Mouse (Mus musculus) bone marrow, adult 2 months (tissue): ENCODE measurements at regions not wholly inside any gene's neighbourhood (a gene's known extent, or its start where the extent isn't known, plus 50 kb on each side); places are given as distances from the start of the nearest gene placed in this dataset.

ENCODE experiments used
- CTCF ChIP-seq: fragments of 200-500 bp; IDR thresholded peaks from 2 replicates; pipeline ENCODE4 v1.5.1; 2011; ENCODE audit warnings: low read length, control low read depth; ENCODE audit not compliant: control insufficient read depth, insufficient read depth
- POLR2A ChIP-seq: fragments of 200-500 bp; IDR thresholded peaks from 2 replicates; pipeline ENCODE4 v1.6.1; 2011; ENCODE audit warnings: low read depth, mild to moderate bottlenecking, control low read depth, low read length, borderline replicate concordance; ENCODE audit not compliant: control insufficient read depth

DNA sequence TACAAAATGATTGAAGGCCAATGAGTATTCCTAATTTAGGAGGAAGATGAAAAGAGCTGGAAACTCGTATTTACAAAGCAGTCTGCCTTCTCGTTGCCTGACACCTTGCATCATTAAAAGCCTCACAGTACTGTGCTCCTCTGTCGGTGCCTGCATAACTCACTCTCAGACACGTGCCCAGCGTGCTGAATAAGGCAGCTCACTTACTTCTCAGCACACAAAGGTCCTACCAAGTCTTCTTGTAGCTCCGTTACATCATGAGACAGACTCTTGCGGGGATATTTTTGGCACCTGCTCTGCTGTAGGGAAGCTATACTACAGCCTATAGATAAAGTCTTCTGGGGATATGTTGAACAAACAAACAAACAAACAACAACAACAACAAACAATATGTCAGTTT, 400.0 kb upstream of the Atp11b start:
- TF ChIP-seq CTCF (no peak), POLR2A (no peak)
